Mouse (Mus musculus): ENCODE measurements around the gene Vps50.
"Not testable (repeated sequence)": the region's sequence is repeated elsewhere in the genome, so short reads cannot be mapped to it uniquely, and the experiment has no call there.

Vps50 gene

GRCm38 (mm10) chr6:3539470-3539869 is 41.3 kb downstream of the Vps50 start:
- DNase-seq, result no peak

GRCm38 (mm10) chr6:3543862-3544261 is 45.7 kb downstream of the Vps50 start:
- DNase-seq, result no peak

GRCm38 (mm10) chr6:3544970-3545369 is 46.8 kb downstream of the Vps50 start:
- DNase-seq, result no peak

- no peak for DNase-seq
Observed at GRCm38 (mm10) chr6:3548959-3549358, 50.8 kb downstream of the Vps50 start.

- no peak for DNase-seq
Observed at GRCm38 (mm10) chr6:3549992-3550391, 51.8 kb downstream of the Vps50 start.

- DNase-seq, result not testable (repeated sequence)
Observed at GRCm38 (mm10) chr6:3552681-3553080, 54.5 kb downstream of the Vps50 start.

GRCm38 (mm10) chr6:3557177-3557576 is 59.0 kb downstream of the Vps50 start:
- no peak for DNase-seq

- DNase-seq, result no peak
Observed at GRCm38 (mm10) chr6:3560009-3560408, 61.8 kb downstream of the Vps50 start.

- DNase-seq, result no peak
Observed at GRCm38 (mm10) chr6:3562301-3562700, 64.1 kb downstream of the Vps50 start.

GRCm38 (mm10) chr6:3564118-3564517 is 65.9 kb downstream of the Vps50 start:
- DNase-seq, result not testable (repeated sequence)

- no peak for DNase-seq
Observed at GRCm38 (mm10) chr6:3565005-3565404, 66.8 kb downstream of the Vps50 start.

- no peak for DNase-seq
Observed at GRCm38 (mm10) chr6:3565667-3566066, 67.5 kb downstream of the Vps50 start.

- DNase-seq, result no peak
Observed at GRCm38 (mm10) chr6:3567071-3567610, 69.0 kb downstream of the Vps50 start.

GRCm38 (mm10) chr6:3572221-3572815 is 74.1 kb downstream of the Vps50 start:
- no peak for DNase-seq

- DNase-seq, result no peak
Observed at GRCm38 (mm10) chr6:3573787-3574186, 75.6 kb downstream of the Vps50 start.

- no peak for DNase-seq
Observed at GRCm38 (mm10) chr6:3585402-3585801, 87.2 kb downstream of the Vps50 start.

GRCm38 (mm10) chr6:3590289-3590904 is 92.2 kb downstream of the Vps50 start:
- DNase-seq, result no peak

- DNase-seq, result no peak
Observed at GRCm38 (mm10) chr6:3594246-3594645, 96.1 kb downstream of the Vps50 start.

GRCm38 (mm10) chr6:3612827-3613226 is 114.6 kb downstream of the Vps50 start:
- no peak for DNase-seq

GRCm38 (mm10) chr6:3620428-3621387 is 122.5 kb downstream of the Vps50 start:
- DNase-seq, result not testable (repeated sequence)
